Mouse (Mus musculus): ENCODE data around the gene Luc7l3. TPM values are rescaled to one million over a fixed set of nuclear protein-coding genes. Genes with fewer than 3 reads are reported as not detected.

The Luc7l3 gene
- total RNA-seq, 2 experiments from 2014 or later, result 41.1 to 48.6 TPM

- TF ChIP-seq CTCF (IDR thresholded peaks at IDR 0.05), result no peak
- Histone ChIP-seq H3K4me3 (no peak overlapping the region), H3K27ac (no peak overlapping the region)
- DNase-seq, result no peak
- intact Hi-C loops (cut with DNase I), result no loop called here
Observed at GRCm38 (mm10) chr11:94261585-94262370, 60.0 kb downstream of the Luc7l3 start.

DNA sequence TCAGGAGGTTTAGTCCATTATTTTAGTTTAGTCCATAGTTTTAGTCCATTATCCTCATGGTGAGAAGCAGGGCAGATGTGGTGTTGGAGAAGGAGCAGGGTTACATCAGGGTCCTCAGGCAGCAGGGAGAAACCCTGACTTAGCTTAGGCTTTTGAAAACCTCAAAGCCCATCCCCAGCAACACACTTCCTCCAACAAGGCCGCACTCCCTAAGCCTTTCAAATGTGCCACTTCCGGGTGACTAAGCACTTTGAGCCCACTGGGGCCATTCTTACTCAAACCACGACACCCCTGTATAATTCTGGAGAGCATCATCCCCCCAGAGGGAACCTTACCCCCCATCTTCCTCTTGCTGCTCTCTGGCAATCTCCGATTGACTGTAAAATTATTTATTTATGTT, 62.0 kb downstream of the Luc7l3 start:
- intact Hi-C loops (cut with DNase I), result no loop called here
- Histone ChIP-seq H3K4me3 (no peak overlapping the region), H3K27ac (no peak overlapping the region)
- no peak for TF ChIP-seq CTCF (IDR thresholded peaks at IDR 0.05)
- no peak for DNase-seq

DNA sequence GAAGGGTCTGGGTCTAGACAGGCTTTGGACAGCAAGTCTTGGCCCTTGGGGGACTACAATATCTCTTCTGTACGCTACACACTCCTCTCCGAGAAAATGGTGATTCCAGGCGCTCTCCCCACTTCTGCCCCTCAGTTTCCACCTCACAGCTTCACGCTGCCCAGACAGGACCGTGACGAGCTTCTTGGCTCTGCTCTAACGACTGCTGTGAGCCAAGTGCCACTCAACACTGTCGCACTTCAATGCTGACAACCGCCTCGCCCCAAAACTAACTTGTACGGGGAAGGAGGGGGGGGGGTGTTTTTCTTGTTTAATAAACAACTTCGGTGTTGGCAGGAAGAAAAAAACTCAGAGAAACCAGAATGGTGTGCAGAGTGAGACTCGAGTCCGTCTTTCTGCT, 63.8 kb downstream of the Luc7l3 start:
- DNase-seq, result no peak
- intact Hi-C loops (cut with DNase I), result no loop called here
- no peak for TF ChIP-seq CTCF (IDR thresholded peaks at IDR 0.05)

GRCm38 (mm10) chr11:94255733-94256132, 66.1 kb downstream of the Luc7l3 start:
- DNase-seq, result no peak
- TF ChIP-seq CTCF (IDR thresholded peaks at IDR 0.05), result no peak
- Histone ChIP-seq H3K4me3 (no peak overlapping the region), H3K27ac (no peak overlapping the region)
- intact Hi-C loops (cut with DNase I), result no loop called here

More for the DNA sequence above, 63.8 kb downstream of the Luc7l3 start:
- Histone ChIP-seq H3K27ac (no peak overlapping the region), H3K4me3 (no peak overlapping the region)

- Histone ChIP-seq H3K4me3 (no peak overlapping the region), H3K27ac (no peak overlapping the region)
- DNase-seq, result no peak
- intact Hi-C loops (cut with DNase I), result no loop called here
- no peak for TF ChIP-seq CTCF (IDR thresholded peaks at IDR 0.05)
Observed at GRCm38 (mm10) chr11:94253691-94254090, 68.1 kb downstream of the Luc7l3 start.

DNA sequence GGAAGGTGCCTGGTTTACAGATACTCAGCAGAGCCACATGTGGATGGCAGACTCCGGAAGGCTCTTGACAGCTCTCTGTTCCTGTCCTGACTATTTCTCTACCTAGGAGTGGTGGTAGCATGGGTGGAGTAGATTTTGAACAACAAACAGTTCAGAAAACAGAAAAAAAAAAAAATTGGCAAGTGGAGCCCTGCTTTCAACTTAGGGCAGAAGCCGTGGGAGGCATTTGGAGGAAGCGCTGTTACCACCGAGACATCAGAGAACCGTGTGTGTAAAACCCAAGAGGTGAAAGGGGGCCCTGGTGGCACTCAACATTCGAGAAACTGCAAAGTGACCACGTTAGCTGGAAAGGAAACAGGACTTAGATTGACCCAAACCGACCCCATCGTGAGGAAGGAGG, 68.6 kb downstream of the Luc7l3 start:
- no peak for DNase-seq
- intact Hi-C loops (cut with DNase I), result no loop called here
- TF ChIP-seq CTCF (IDR thresholded peaks at IDR 0.05), result no peak
- H3K4me3 ChIP-seq, result no peak overlapping the region
- H3K27ac ChIP-seq, result no peak overlapping the region

GRCm38 (mm10) chr11:94246789-94247061, 75.1 kb downstream of the Luc7l3 start:
- Histone ChIP-seq H3K27ac (no peak overlapping the region), H3K4me3 (no peak overlapping the region)
- TF ChIP-seq CTCF (IDR thresholded peaks at IDR 0.05), result no peak
- DNase-seq, result no peak
- intact Hi-C loops (cut with DNase I), result no loop called here

GRCm38 (mm10) chr11:94245955-94246788, 75.6 kb downstream of the Luc7l3 start, which contains the start of gene Wfikkn2:
Gene Wfikkn2, minus strand, starts transcription at chr11:94246005.
- no peak within 1 kb of the TSS for H3K4me3 ChIP-seq
- no peak for DNase-seq
- intact Hi-C loops (cut with DNase I), result no loop called here
- no peak for TF ChIP-seq CTCF (IDR thresholded peaks at IDR 0.05)
- H3K27ac ChIP-seq, result no peak within 1 kb of the TSS

DNA sequence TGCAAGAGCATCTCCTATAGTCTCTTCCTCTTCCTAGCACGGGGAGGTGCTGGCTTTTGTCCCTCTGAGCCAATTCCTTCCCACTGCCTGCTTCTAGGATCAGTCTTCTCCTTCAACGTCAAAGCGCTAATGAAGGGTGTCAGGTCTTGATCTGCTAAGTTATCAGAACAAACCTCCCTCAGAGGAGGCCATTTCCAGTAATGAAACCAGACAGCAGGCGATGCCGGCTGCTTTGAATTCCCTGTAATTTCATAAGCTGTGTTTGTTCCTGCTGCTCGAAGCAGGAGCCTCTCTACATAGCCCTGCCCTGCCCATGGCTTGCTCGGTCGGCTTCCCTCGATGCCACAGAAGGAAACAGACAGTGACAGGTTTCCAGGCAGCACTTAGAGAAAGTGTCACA, 77.4 kb downstream of the Luc7l3 start:
- no peak overlapping the region for H3K4me3 ChIP-seq
- intact Hi-C loops (cut with DNase I), result no loop called here
- DNase-seq, result no peak
- H3K27ac ChIP-seq, result no peak overlapping the region
- no peak for TF ChIP-seq CTCF (IDR thresholded peaks at IDR 0.05)

DNA sequence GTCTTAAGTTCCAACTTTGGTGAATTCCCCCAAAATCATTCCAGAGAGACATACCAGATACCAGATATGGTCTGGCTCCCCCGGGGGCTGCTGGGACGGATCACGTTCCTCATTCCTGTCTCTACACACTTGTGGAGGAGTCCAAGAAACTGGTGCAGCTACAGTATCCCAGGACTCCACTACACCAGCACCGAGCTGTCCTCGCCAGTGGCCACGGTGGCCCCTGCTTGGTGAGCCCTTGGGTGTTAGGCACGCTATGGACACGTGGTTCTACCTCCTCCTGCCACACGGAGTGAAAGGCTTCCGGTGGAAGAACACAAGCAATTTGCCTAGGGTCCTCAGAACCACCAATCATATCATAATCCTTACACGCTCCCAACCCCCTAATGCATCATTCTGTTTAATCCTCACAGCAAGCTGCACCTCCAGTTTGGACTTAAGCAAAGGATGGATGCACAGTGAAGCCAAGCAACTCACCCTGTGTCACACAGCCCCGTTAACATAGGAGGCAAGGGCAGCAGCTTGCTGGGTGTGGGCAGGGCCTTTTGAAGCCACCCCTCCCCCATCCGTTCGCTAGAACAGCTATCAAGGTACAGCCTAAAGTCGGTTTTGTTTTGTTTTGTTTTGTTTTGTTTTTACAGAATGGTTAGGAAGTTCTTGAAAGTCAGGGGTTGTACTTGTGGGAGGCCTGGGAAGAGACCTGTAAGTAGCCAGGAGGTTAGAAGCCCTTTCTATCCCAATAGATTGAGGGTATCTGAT, 78.2 kb downstream of the Luc7l3 start:
- H3K27ac ChIP-seq, result peak overlapping the region; percentile 84
- intact Hi-C loops (cut with DNase I), result no loop called here
- no peak for TF ChIP-seq CTCF (IDR thresholded peaks at IDR 0.05)
- peak overlapping the region; percentile 72 for H3K4me3 ChIP-seq
- DNase-seq, result no peak

DNA sequence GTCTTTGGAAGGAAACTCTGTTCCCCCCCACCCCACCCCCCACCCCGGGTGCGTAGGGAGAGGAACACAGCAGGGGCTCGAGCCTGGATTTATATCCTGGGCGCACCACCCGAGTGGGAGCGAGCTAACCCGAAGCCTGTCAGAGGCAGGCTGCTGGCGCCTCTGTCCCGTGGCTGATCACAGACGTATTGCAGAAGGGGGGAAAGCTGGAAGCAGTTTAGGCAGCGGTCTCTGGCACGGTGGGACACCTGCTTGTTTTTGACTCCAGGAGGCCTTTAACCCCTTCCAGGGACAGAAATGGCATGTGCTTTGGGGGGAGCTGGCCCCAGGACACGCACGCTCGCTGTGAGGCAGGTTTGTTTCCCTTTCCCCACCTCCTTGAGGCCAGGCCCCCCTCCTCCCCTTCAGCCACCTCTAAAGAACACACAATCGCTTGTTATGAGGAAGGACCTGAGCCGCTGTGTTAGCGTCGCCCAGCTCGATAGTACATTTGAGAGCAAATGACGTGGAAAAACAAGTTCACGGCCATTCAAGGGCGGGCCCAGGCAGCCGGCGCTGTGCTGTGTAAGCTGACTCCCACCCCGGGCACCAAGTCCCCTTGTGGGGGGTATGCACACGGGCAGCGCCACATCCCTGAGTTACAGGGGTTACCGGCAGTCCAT, 78.9 kb downstream of the Luc7l3 start:
- H3K4me3 ChIP-seq, result peak overlapping the region; percentile 72
- peak; percentile 67 for DNase-seq
- intact Hi-C loops (cut with DNase I), result no loop called here
- H3K27ac ChIP-seq, result peak overlapping the region; percentile 84
- peak; percentile 35 for TF ChIP-seq CTCF (IDR thresholded peaks at IDR 0.05)

- intact Hi-C loops (cut with DNase I), result loop anchor here (5.0 kb wide), 1 partner anchor 248 kb away; the partner anchor contains the start of gene Spata20
- no peak for TF ChIP-seq CTCF (IDR thresholded peaks at IDR 0.05)
- no peak overlapping the region for H3K4me3 ChIP-seq
- DNase-seq, result no peak
- H3K27ac ChIP-seq, result no peak overlapping the region
Observed at GRCm38 (mm10) chr11:94239706-94240105, 82.1 kb downstream of the Luc7l3 start.

Data from gastrocnemius, adult 2 months (tissue).